Mouse (Mus musculus) spleen, adult 2 months (tissue): ENCODE measurements around the gene Gmds.

Experiments used
- CTCF ChIP-seq: fragments of 200-500 bp; IDR thresholded peaks from 2 replicates; pipeline ENCODE4 v1.5.1; 2011; ENCODE audit warnings: mild to moderate bottlenecking, inconsistent platforms; ENCODE audit not compliant: insufficient read depth, insufficient read length, insufficient replicate concordance; ENCODE audit errors: extremely low read depth
- POLR2A ChIP-seq: fragments of 200-500 bp; IDR thresholded peaks from 2 replicates; pipeline ENCODE4 v1.6.1; 2011; ENCODE audit warnings: low read depth, low read length, inconsistent platforms

DNA sequence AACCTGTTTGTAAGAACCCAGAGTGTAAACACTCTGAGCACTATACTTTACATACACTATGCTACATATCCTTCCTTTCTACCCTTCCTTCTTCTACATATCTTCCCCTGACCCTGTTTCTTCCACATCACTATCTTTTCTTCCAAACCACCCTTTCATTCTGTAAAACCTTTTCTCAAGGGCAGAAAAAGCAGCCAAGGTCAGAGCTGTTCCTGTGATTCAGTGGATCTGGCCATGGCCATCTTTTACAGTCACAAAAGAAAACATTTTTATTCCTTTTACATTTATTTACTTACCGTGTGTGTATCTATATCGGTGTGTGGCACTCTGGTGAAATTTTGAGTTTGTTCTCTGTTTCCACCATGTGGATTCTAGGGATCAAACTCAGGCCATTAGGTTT, 418.8 kb downstream of the Gmds start:
- TF ChIP-seq POLR2A (no peak), CTCF (no peak)
